Mouse (Mus musculus): ENCODE data around the gene Wdr60.

Wdr60 gene

DNA sequence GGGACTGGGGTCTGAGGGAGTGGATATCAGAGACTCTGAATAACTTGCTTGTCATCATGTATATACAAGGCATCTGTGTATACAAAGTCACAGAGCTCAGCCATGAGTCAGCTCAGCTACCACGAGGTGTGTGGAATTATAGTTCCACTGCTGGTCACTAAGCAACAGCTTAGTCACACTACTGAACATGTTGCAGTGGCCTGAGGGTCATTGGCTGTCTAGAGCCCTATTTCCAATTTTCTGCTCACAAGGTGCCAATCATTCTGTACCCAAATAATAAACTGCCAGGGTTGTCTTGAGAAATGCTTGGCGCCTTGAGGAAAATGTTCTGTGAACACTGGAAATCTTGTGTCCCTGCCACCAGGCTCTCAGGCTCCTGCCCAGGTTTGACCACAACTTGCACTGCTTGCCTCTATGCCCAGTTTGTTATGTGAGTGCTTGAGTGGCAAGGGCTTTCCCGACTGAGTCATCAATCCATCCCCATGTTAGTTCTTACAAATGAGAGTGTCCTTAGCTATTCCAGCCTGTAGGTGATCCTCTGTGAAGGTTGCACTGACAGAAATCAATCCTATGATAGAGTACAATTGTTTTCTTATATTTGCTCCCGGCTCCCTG lies 81.3 kb downstream of the Wdr60 start:
- no peak for DNase-seq

DNA sequence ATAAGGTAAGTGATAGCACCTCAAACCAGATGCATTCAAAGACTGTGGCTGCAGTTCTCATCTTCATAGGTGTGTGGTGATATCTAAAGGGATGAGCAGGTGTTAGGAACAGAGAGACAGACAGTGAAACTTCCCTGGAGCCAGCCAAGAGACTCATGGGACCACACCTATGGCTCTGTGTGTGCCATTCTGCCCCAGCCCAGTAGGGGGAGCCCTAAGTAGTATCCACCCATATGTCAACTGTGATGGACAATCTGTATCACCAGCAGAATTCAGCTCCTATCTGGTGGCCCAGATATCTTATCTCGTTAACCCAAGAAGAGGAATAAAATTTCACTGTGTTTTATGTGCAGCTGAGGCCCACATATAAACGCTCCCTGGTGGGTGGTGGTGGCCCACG lies 85.9 kb downstream of the Wdr60 start:
- no peak for DNase-seq

DNA sequence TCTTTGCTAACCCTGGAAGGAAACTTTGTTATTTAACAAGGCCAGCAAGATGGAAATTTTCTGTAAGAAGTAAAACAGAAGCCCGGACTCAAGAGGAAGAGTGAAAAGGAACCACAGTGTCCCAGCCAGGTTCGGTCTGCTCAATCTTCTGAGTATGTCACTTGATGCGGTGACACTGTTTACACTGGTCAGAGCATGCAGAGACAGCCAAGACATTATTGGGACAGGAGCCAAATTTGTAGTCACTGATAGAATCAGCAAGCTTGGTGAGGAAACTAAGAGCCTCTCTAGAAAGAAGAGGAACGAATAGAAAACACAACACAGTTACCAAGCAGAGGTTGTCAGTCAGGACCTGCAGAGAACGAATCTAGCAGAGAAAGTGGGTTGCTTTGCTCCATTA lies 93.2 kb downstream of the Wdr60 start:
- no peak for DNase-seq

DNA sequence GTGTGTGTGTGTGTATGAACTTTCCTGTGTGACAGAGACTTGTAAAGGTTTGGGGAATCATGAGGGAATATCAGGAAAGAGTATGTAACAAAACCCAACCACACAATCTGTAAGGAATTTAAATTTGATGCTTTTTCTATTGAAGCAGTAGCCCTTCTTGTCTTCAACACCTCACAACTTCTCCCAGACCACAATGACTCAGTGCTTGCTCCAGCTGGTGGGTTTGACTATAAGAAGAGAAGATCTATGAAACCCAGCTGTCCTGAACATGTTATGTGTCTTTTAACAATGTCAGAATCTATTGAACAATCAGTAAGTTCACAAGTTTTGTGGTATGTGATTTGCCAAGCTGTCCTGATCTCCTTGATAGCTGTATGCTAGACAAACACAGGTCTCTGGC lies 97.5 kb downstream of the Wdr60 start:
- DNase-seq, result no peak

DNA sequence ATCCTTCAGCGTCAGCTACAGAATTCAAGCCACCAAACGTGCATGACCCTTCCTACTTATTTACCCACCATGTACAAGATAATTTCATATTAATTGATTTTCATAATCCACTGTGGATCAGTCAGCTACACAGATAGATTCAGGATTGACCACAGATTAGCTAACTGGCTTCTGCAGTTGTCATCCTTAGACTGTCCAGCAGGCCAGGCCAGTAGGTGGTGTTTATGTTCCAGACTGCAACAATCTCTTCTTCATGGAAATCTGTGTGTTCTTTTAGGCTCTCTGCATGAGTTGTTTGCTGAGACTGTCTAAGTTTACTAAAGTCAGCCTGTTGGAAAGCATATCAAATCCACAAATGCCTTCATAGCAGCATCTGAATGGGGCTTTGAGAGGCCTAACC lies 103.1 kb downstream of the Wdr60 start:
- DNase-seq, result no peak

DNA sequence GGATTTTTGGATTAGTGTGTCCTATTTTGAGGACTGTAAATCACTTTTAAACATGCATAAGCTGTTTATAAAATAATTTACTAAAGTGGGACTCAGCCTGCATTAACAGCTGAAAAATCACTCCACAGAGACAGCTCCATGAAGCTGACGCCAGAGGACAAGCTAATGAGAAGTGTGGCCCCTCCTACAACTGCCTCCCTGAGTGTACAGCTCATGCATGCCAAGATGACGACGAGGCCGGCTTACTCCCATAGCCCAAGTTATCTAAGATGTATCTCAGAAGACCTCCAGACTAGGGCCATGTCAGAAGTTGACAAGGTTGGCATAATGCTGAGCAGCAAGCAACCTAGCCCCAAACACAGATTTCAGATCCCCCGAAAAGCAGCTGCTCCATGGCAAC lies 103.6 kb downstream of the Wdr60 start:
- no peak for DNase-seq

DNA sequence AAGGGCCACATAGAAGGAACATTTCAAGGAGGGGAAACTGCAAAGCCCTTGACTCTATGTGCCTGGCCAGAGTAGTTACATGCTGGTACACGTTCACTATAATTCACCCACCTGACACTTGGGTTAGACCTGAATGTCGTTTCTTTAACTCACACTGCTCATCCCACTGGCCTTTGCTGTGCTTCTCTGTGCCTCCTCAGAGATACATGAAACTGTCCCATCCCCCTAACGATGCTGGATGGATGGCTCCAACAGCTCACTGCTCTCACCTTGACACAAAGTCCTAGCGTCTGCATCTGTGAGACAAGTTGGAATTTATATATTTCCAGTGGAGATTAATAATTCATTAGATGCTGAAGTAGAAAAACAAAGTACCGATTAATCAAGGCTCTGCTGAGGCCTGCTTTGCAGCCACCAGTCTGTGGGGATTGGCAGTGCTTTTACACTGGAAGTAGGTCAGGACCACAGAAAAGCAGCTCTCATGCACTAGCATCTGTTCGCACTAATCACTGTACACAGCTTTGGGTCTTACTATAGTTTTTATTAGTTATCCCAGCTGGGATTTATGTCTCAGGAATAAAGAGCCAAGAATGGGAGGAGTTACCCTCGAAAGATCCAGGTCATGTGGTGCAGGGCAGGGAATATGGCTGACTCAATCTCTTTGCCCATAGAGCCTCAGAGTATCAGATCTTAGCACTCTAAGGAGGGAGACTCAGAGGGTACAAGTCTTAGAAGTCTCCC lies 105.9 kb downstream of the Wdr60 start:
- DNase-seq, result no peak
